Mouse (Mus musculus): Measurements from ENCODE around the gene Fyb2. TPM values are rescaled to one million over a fixed set of nuclear protein-coding genes. Genes with fewer than 3 reads are reported as not detected.

Fyb2 gene
- total and polyA plus RNA-seq, 3 experiments = not detected

GRCm38 (mm10) chr4:104990016-104990415 lies 76.8 kb downstream of the Fyb2 start:
- Histone ChIP-seq H3K27ac (no peak overlapping the region), H3K36me3 (ENCODE audit: control insufficient read depth, insufficient read depth, low read length) (no peaks in the 10 kb centered on the region), H3K4me1 (ENCODE audit: control insufficient read depth, insufficient read depth, low read length) (no peaks in the 10 kb centered on the region), H3K4me3 (no peak overlapping the region), H3K9ac (ENCODE audit: low read depth, low read length) (no peak overlapping the region), H3K27me3 (ENCODE audit: control insufficient read depth, insufficient read depth, low read length) (no peaks in the 10 kb centered on the region), H3K79me2 (replicated peaks; ENCODE audit: control insufficient read depth, insufficient read depth, low read length) (no peaks in the 10 kb centered on the region)
- peak; percentile 17 to 38 for DNase-seq
- 38% methylated on average over 6 of the region's 6 CpGs for WGBS
- intact Hi-C loops (cut with DNase I) = no loop called here
- TF ChIP-seq EP300 (IDR thresholded peaks at IDR 0.05; ENCODE audit: insufficient read depth, low read depth, low read length) (no peak), CTCF (IDR thresholded peaks at IDR 0.05) (no peak), POLR2A (IDR thresholded peaks at IDR 0.05; ENCODE audit: insufficient read depth, low read depth, low read length) (no peak)

GRCm38 (mm10) chr4:104990686-104991085 lies 77.4 kb downstream of the Fyb2 start:
- Histone ChIP-seq H3K9ac (ENCODE audit: low read depth, low read length) (no peak overlapping the region), H3K27me3 (ENCODE audit: control insufficient read depth, insufficient read depth, low read length) (no peaks in the 10 kb centered on the region), H3K79me2 (replicated peaks; ENCODE audit: control insufficient read depth, insufficient read depth, low read length) (no peaks in the 10 kb centered on the region), H3K36me3 (ENCODE audit: control insufficient read depth, insufficient read depth, low read length) (no peaks in the 10 kb centered on the region), H3K4me3 (no peak overlapping the region), H3K27ac (no peak overlapping the region), H3K4me1 (ENCODE audit: control insufficient read depth, insufficient read depth, low read length) (no peaks in the 10 kb centered on the region)
- intact Hi-C loops (cut with DNase I) = no loop called here
- TF ChIP-seq EP300 (IDR thresholded peaks at IDR 0.05; ENCODE audit: insufficient read depth, low read depth, low read length) = no peak
- no peak for TF ChIP-seq CTCF (IDR thresholded peaks at IDR 0.05)
- no peak for TF ChIP-seq POLR2A (IDR thresholded peaks at IDR 0.05; ENCODE audit: insufficient read depth, low read depth, low read length)
- WGBS = 35% methylated on average over 3 of the region's 3 CpGs
- DNase-seq = no peak

GRCm38 (mm10) chr4:104992271-104992670 lies 79.0 kb downstream of the Fyb2 start:
- no peak overlapping the region for H3K9ac ChIP-seq (ENCODE audit: low read depth, low read length)
- no peaks in the 10 kb centered on the region for H3K27me3 ChIP-seq (ENCODE audit: control insufficient read depth, insufficient read depth, low read length)
- no peak for TF ChIP-seq EP300 (IDR thresholded peaks at IDR 0.05; ENCODE audit: insufficient read depth, low read depth, low read length)
- no peak for TF ChIP-seq POLR2A (IDR thresholded peaks at IDR 0.05; ENCODE audit: insufficient read depth, low read depth, low read length)
- TF ChIP-seq CTCF (IDR thresholded peaks at IDR 0.05) = no peak
- no peak for DNase-seq
- no peaks in the 10 kb centered on the region for H3K4me1 ChIP-seq (ENCODE audit: control insufficient read depth, insufficient read depth, low read length)
- intact Hi-C loops (cut with DNase I) = no loop called here
- H3K4me3 ChIP-seq = no peak overlapping the region
- no peaks in the 10 kb centered on the region for H3K79me2 ChIP-seq (replicated peaks; ENCODE audit: control insufficient read depth, insufficient read depth, low read length)
- H3K36me3 ChIP-seq (ENCODE audit: control insufficient read depth, insufficient read depth, low read length) = no peaks in the 10 kb centered on the region
- H3K27ac ChIP-seq = no peak overlapping the region
- 86% methylated on average over 3 of the region's 3 CpGs for WGBS

- Histone ChIP-seq H3K36me3 (ENCODE audit: control insufficient read depth, insufficient read depth, low read length) (no peaks in the 10 kb centered on the region), H3K9ac (ENCODE audit: low read depth, low read length) (no peak overlapping the region), H3K4me1 (ENCODE audit: control insufficient read depth, insufficient read depth, low read length) (no peaks in the 10 kb centered on the region), H3K79me2 (replicated peaks; ENCODE audit: control insufficient read depth, insufficient read depth, low read length) (no peaks in the 10 kb centered on the region), H3K27ac (no peak overlapping the region), H3K27me3 (ENCODE audit: control insufficient read depth, insufficient read depth, low read length) (no peaks in the 10 kb centered on the region), H3K4me3 (no peak overlapping the region)
- no peak for DNase-seq
- intact Hi-C loops (cut with DNase I) = no loop called here
- 70% methylated on average over 10 of the region's 10 CpGs for WGBS
- no peak for TF ChIP-seq POLR2A (IDR thresholded peaks at IDR 0.05; ENCODE audit: insufficient read depth, low read depth, low read length)
- no peak for TF ChIP-seq EP300 (IDR thresholded peaks at IDR 0.05; ENCODE audit: insufficient read depth, low read depth, low read length)
- no peak for TF ChIP-seq CTCF (IDR thresholded peaks at IDR 0.05)
Observed at GRCm38 (mm10) chr4:104993140-104993874, 80.1 kb downstream of the Fyb2 start.

- TF ChIP-seq POLR2A (IDR thresholded peaks at IDR 0.05; ENCODE audit: insufficient read depth, low read depth, low read length) (no peak), EP300 (IDR thresholded peaks at IDR 0.05; ENCODE audit: insufficient read depth, low read depth, low read length) (no peak), CTCF (IDR thresholded peaks at IDR 0.05) (no peak)
- no peak overlapping the region for H3K9ac ChIP-seq (ENCODE audit: low read depth, low read length)
- H3K79me2 ChIP-seq (replicated peaks; ENCODE audit: control insufficient read depth, insufficient read depth, low read length) = no peaks in the 10 kb centered on the region
- H3K27ac ChIP-seq = no peak overlapping the region
- no peaks in the 10 kb centered on the region for H3K4me1 ChIP-seq (ENCODE audit: control insufficient read depth, insufficient read depth, low read length)
- WGBS = 77% methylated on average over 5 of the region's 5 CpGs
- H3K4me3 ChIP-seq = no peak overlapping the region
- no peaks in the 10 kb centered on the region for H3K27me3 ChIP-seq (ENCODE audit: control insufficient read depth, insufficient read depth, low read length)
- intact Hi-C loops (cut with DNase I) = loop anchor here (5.0 kb wide), 1 partner anchor 87 kb away; the partner anchor contains the start of gene Fyb2
- no peak for DNase-seq
- no peaks in the 10 kb centered on the region for H3K36me3 ChIP-seq (ENCODE audit: control insufficient read depth, insufficient read depth, low read length)
Observed at GRCm38 (mm10) chr4:104999702-105000101, 86.4 kb downstream of the Fyb2 start.

GRCm38 (mm10) chr4:105001736-105002135 lies 88.5 kb downstream of the Fyb2 start:
- H3K4me3 ChIP-seq = no peak overlapping the region
- TF ChIP-seq POLR2A (IDR thresholded peaks at IDR 0.05; ENCODE audit: insufficient read depth, low read depth, low read length) (no peak), CTCF (IDR thresholded peaks at IDR 0.05) (no peak), EP300 (IDR thresholded peaks at IDR 0.05; ENCODE audit: insufficient read depth, low read depth, low read length) (no peak)
- H3K79me2 ChIP-seq (replicated peaks; ENCODE audit: control insufficient read depth, insufficient read depth, low read length) = no peaks in the 10 kb centered on the region
- H3K27ac ChIP-seq = no peak overlapping the region
- DNase-seq = no peak
- no peaks in the 10 kb centered on the region for H3K4me1 ChIP-seq (ENCODE audit: control insufficient read depth, insufficient read depth, low read length)
- intact Hi-C loops (cut with DNase I) = loop anchor here (5.0 kb wide), 1 partner anchor 89 kb away; the partner anchor contains the start of gene Fyb2
- H3K9ac ChIP-seq (ENCODE audit: low read depth, low read length) = no peak overlapping the region
- no peaks in the 10 kb centered on the region for H3K27me3 ChIP-seq (ENCODE audit: control insufficient read depth, insufficient read depth, low read length)
- no peaks in the 10 kb centered on the region for H3K36me3 ChIP-seq (ENCODE audit: control insufficient read depth, insufficient read depth, low read length)
- 27% methylated on average over 1 of the region's 1 CpGs for whole genome bisulfite sequencing

Data from heart, adult 2 months (tissue).